Mouse (Mus musculus) stomach, embryonic 14.5 days (tissue): ENCODE data around the gene Hist1h4d. TPM values are rescaled to one million over a fixed set of nuclear protein-coding genes. Genes with fewer than 3 reads are reported as not detected.
"Not testable (repeated sequence)": the region's sequence is repeated elsewhere in the genome, so short reads cannot be mapped to it uniquely, and the experiment has no call there.

Experiments
- ATAC-seq: fragments of 200-750 bp; cut with Nextera tagmentation; 2 replicates; pipeline ENCODE4 v1.8.0; 2017; ENCODE audit warnings: low read depth, moderate TSS enrichment; ENCODE audit not compliant: insufficient number of reproducible peaks, insufficient read depth, low FRiP score
- H3K27ac ChIP-seq: fragments of 300-500 bp; sonication (generic); 2 replicates; pipeline ENCODE4 v1.5.1; 2014; ENCODE audit warnings: mild to moderate bottlenecking, low read length, moderate library complexity, mixed read lengths
- H3K27me3 ChIP-seq: fragments of 300-500 bp; sonication (generic); 2 replicates; pipeline ENCODE4 v1.6.1; 2014; ENCODE audit warnings: low read length, control low read depth, mixed read lengths; ENCODE audit not compliant: control insufficient read depth, insufficient read depth
- H3K36me3 ChIP-seq: fragments of 300-500 bp; sonication (generic); 2 replicates; pipeline ENCODE4 v1.6.1; 2014; ENCODE audit warnings: mild to moderate bottlenecking, control low read depth, low read length, moderate library complexity, mixed read lengths; ENCODE audit not compliant: control insufficient read depth, insufficient read depth
- H3K4me1 ChIP-seq: fragments of 300-500 bp; sonication (generic); 2 replicates; pipeline ENCODE4 v1.6.1; 2014; ENCODE audit warnings: low read length, control low read depth, mixed read lengths; ENCODE audit not compliant: control insufficient read depth, insufficient read depth
- H3K4me2 ChIP-seq: fragments of 300-500 bp; sonication (generic); replicated peaks from 2 replicates; pipeline ENCODE4 v1.6.1; 2014; ENCODE audit warnings: low read depth, low read length, control low read depth
- H3K4me3 ChIP-seq: fragments of 300-500 bp; sonication (generic); 2 replicates; pipeline ENCODE4 v1.5.1; 2014; ENCODE audit warnings: low read depth, low read length, control low read depth
- H3K9ac ChIP-seq: fragments of 300-500 bp; sonication (generic); replicated peaks from 2 replicates; pipeline ENCODE4 v1.6.1; 2014; ENCODE audit warnings: low read depth, mild to moderate bottlenecking, control low read depth, low read length, moderate library complexity, mixed read lengths
- H3K9me3 ChIP-seq: fragments of 300-500 bp; sonication (generic); 2 replicates; pipeline ENCODE4 v1.6.1; 2016; ENCODE audit warnings: low read depth, low read length, control low read depth; ENCODE audit not compliant: control insufficient read depth
- WGBS: fragments of 180-500 bp; shearing (Covaris S2); extraction: QIAGEN DNeasy Blood & Tissue Kit; methylation state at CpG from one replicate; pipeline ENCODE4 v1.1.7; 2014; 5-methylcytosine and 5-hydroxymethylcytosine counted together
- polyA plus RNA-seq: library from polyadenylated mRNA; unstranded; fragments of >200 nt; fragmentation: Nextera tagmentation; extraction: Ambion mirVana; gene quantifications from 2 replicates; pipeline ENCODE4 v1.2.1, GENCODE M21; 2014

Gene Hist1h4d
- polyA plus RNA-seq, 1 experiment from 2014 or later, result 119 TPM

DNA sequence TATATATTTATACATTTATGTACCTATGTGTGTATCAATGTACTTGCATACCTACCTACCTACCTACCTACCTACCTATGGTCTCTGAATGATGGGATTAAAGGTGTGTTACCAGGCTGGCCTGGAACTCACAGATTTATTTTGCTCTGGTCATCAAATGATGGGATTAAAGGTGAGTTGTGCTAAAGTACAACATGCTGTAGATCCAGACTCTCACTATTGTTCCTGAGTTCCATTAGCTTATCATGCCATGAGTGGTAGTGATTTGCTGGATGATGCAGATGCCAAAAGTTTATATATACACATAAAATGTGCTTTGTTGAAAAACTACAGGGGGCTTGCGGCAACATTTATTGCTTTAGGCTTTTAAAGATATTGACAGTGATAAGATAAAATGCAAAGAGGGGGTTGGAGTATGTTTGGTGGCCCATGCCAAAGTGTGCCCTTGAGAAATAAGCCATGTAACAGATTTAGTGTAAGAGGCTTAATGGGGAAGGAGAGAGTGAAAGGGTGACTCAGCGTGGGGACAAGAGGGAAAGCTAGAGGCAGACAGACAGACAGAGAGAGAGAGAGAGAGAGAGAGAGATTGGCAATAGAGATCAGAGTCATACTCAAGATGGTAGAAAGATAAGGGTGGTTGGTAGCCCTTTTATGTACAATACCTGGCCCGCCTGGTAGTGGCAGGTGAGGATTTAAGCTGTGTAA is 44.2 kb upstream of the Hist1h4d start:
- no peaks in the 10 kb centered on the region for H3K9me3 ChIP-seq
- H3K9ac ChIP-seq, result no peak overlapping the region
- H3K4me2 ChIP-seq, result peak overlapping the region; percentile 34
- H3K27ac ChIP-seq, result no peak overlapping the region
- H3K27me3 ChIP-seq, result no peaks in the 10 kb centered on the region
- ATAC-seq, result no peak
- H3K4me3 ChIP-seq, result peak overlapping the region; percentile 42; the same call in 1 of the 2 replicates
- WGBS, result 75% methylated on average over 3 of the region's 3 CpGs
- peaks cover 6% of the 10 kb centered on the region for H3K4me1 ChIP-seq
- no peaks in the 10 kb centered on the region for H3K36me3 ChIP-seq

DNA sequence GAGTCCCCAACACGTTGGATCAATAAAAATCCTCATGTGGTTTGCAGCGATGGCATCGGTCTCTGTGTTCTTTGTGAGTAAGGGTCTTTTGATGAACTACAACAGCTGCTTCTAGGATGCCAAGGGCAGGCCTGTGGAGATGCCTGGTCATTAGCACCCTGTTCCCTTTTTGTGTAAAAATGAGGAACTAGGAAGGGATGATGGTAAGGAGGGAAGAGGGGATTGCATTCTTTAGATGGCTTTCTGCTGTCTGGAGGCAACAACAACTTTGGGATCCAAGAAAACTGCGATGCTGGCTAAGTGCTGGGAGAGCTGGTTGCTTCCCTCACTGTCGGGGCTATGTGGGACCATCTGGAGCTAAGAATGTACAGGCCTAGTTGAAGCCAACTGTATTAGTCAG is 43.1 kb upstream of the Hist1h4d start:
- H3K27ac ChIP-seq, result no peak overlapping the region
- H3K27me3 ChIP-seq, result no peaks in the 10 kb centered on the region
- no peaks in the 10 kb centered on the region for H3K36me3 ChIP-seq
- H3K4me2 ChIP-seq, result no peak overlapping the region
- no peak for ATAC-seq
- H3K9me3 ChIP-seq, result no peaks in the 10 kb centered on the region
- peaks cover 6% of the 10 kb centered on the region; the same call in 1 of the 2 replicates for H3K4me1 ChIP-seq
- H3K4me3 ChIP-seq, result no peak overlapping the region
- no peak overlapping the region for H3K9ac ChIP-seq
- WGBS, result 77% methylated on average over 5 of the region's 5 CpGs

DNA sequence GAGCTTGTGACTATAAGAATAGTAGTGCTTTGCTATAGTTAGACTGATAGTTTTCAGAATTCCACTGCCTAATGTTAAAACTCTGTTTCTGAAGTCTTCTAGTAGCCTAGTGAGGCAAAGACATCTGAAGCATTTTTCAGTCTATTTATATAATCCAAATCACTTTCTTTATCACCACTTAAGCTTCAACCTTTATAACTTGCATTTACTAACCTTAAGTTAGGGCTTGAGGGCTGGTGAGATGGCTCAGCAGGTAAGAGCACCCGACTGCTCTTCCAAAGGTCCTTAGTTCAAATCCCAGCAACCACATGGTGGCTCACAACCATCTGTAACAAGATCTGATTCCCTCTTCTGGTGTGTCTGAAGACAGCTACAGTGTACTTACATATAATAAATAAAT is 41.6 kb upstream of the Hist1h4d start:
- ATAC-seq, result not testable (repeated sequence)

GRCm38 (mm10) chr13:23541497-23541896 is 39.9 kb upstream of the Hist1h4d start:
- H3K27ac ChIP-seq, result no peak overlapping the region
- ATAC-seq, result no peak
- no peak overlapping the region for H3K4me3 ChIP-seq
- WGBS, result 89% methylated on average over 3 of the region's 3 CpGs
- H3K4me2 ChIP-seq, result peak overlapping the region; percentile 59; the same call in 1 of the 2 replicates
- no peaks in the 10 kb centered on the region for H3K36me3 ChIP-seq
- no peaks in the 10 kb centered on the region for H3K27me3 ChIP-seq
- peaks cover 6% of the 10 kb centered on the region; the same call in 1 of the 2 replicates for H3K4me1 ChIP-seq
- H3K9me3 ChIP-seq, result no peaks in the 10 kb centered on the region
- no peak overlapping the region for H3K9ac ChIP-seq

More for the DNA sequence above, 41.6 kb upstream of the Hist1h4d start:
- not testable (repeated sequence) for H3K36me3 ChIP-seq, H3K4me3 ChIP-seq, H3K4me2 ChIP-seq, H3K9ac ChIP-seq, H3K9me3 ChIP-seq, H3K4me1 ChIP-seq, H3K27me3 ChIP-seq, H3K27ac ChIP-seq
- 79% methylated on average over 1 of the region's 1 CpGs for WGBS

GRCm38 (mm10) chr13:23542225-23542980 is 39.0 kb upstream of the Hist1h4d start:
- peak overlapping the region; percentile 38 for H3K4me3 ChIP-seq
- peak overlapping the region; percentile 57 for H3K9ac ChIP-seq
- not testable (repeated sequence) for ATAC-seq, H3K36me3 ChIP-seq, H3K27me3 ChIP-seq, H3K9me3 ChIP-seq, H3K4me1 ChIP-seq
- 7% methylated on average over 3 of the region's 3 CpGs for WGBS
- peak overlapping the region; percentile 59 for H3K4me2 ChIP-seq
- peak overlapping the region; percentile 80 for H3K27ac ChIP-seq

DNA sequence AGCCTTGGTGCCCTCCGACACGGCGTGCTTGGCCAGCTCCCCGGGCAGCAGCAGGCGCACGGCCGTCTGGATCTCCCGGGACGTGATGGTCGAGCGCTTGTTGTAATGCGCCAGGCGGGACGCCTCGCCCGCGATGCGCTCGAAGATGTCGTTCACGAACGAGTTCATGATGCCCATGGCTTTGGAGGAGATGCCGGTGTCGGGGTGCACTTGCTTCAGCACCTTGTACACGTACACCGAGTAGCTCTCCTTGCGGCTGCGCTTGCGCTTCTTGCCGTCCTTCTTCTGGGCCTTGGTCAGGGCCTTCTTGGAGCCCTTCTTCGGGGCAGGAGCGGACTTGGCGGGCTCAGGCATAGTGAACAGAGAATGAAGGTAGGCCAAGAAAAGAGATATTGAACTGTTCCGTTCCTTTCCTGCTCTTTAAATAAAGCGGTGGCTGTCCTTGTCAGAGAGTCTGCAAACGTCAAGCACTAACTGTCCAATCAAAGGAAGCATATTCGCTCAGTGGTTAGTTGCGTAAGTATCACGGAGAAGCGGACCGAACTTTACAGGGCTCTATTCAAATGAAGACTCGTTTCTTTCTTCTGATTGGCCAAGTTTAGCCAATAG is 38.3 kb upstream of the Hist1h4d start, which contains the start of gene Hist1h2bh:
Gene Hist1h2bh, minus strand, starts transcription at position 394 of the 609 bp plus-strand sequence.
- ATAC-seq, result peak; percentile 96
- Histone ChIP-seq H3K27ac (peak within 1 kb of the TSS; percentile 94), H3K4me2 (peak within 1 kb of the TSS; percentile 59), H3K4me3 (peak within 1 kb of the TSS; percentile 38), H3K9ac (peak within 1 kb of the TSS; percentile 57)
- not testable (repeated sequence) for H3K36me3 ChIP-seq, H3K4me1 ChIP-seq, H3K27me3 ChIP-seq, H3K9me3 ChIP-seq
- WGBS, result under 1% methylated on average over 26 of the region's 42 CpGs

DNA sequence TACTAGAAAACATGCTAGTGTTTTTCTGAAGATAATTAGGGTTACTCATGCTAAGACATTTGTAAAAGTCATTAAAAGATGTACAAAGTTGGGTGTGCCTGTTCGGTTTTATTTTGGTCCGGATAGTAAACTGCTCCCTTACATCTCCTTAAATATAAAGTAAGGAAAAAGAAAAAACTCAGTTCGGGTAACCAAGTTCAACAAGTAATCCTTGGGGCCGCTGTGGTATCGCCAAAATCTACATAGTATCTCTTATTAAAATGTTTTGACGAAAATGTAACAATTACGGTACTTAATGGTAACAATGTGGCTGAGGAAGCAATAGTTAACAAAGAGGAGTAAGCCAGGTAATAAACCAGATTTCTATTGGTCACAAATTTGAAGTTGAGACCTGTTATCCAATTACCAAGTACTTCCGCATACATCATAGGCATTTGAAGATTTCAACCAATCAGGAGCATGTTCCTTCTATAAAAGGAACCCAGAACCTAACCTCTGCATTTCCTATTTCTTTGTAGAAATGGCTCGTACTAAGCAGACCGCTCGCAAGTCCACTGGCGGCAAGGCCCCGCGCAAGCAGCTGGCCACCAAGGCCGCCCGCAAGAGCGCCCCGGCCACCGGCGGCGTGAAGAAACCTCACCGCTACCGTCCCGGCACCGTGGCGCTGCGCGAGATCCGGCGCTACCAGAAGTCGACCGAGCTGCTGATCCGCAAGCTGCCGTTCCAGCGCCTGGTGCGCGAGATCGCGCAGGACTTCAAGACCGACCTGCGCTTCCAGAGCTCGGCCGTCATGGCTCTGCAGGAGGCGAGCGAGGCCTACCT is 37.2 kb upstream of the Hist1h4d start, which contains the start of gene Hist1h3f:
Gene Hist1h3f, plus strand, starts transcription at position 88 of the 822 bp plus-strand sequence.
- peak within 1 kb of the TSS; percentile 38 for H3K4me3 ChIP-seq

GRCm38 (mm10) chr13:23544787-23545120 is 36.6 kb upstream of the Hist1h4d start:
- ATAC-seq, H3K36me3 ChIP-seq, H3K27me3 ChIP-seq, H3K4me1 ChIP-seq, H3K9me3 ChIP-seq, H3K9ac ChIP-seq: not testable (repeated sequence)
- H3K27ac ChIP-seq, result peak overlapping the region; percentile 94
- peak overlapping the region; percentile 32 for H3K4me3 ChIP-seq
- 1% methylated on average over 11 of the region's 14 CpGs for WGBS
- peak overlapping the region; percentile 28; the same call in 1 of the 2 replicates for H3K4me2 ChIP-seq

More for the DNA sequence above, 37.2 kb upstream of the Hist1h4d start, which contains the start of gene Hist1h3f:
- Histone ChIP-seq H3K36me3 (no peaks in the 10 kb centered on the region), H3K9ac (peak within 1 kb of the TSS; percentile 57), H3K4me1 (no peaks in the 10 kb centered on the region), H3K4me2 (peak within 1 kb of the TSS; percentile 59), H3K9me3 (no peaks in the 10 kb centered on the region), H3K27ac (peak within 1 kb of the TSS; percentile 94), H3K27me3 (no peaks in the 10 kb centered on the region)
- ATAC-seq, result peak; percentile 91
- WGBS, result under 1% methylated on average over 24 of the region's 45 CpGs
